Mouse (Mus musculus) ES-Bruce4 (cell line): ENCODE measurements around the gene L3mbtl4.
"Not testable (repeated sequence)": the region's sequence is repeated elsewhere in the genome, so short reads cannot be mapped to it uniquely, and the experiment has no call there.

Experiments
- CTCF ChIP-seq: IDR thresholded peaks from one replicate; pipeline ENCODE4 v1.8.1; 2011; ENCODE audit warnings: low read depth, low read length
- POLR2A ChIP-seq: IDR thresholded peaks from one replicate; pipeline ENCODE4 v1.8.1; 2011; ENCODE audit warnings: low read length; ENCODE audit not compliant: insufficient read depth

GRCm38 (mm10) chr17:68502998-68503397 is 229.4 kb downstream of the L3mbtl4 start:
- TF ChIP-seq POLR2A, CTCF: not testable (repeated sequence)
